Mouse (Mus musculus) heart, postnatal 0 days (tissue): ENCODE measurements around the gene Foxe3. TPM values are rescaled to one million over a fixed set of nuclear protein-coding genes. Genes with fewer than 3 reads are reported as not detected.

Experiments used
- ATAC-seq: fragments of 200-750 bp; cut with Nextera tagmentation; 2 replicates; pipeline ENCODE4 v1.8.0; 2017; ENCODE audit warnings: low read depth, moderate number of reproducible peaks, moderate library complexity; ENCODE audit not compliant: insufficient read depth
- DNase-seq: peaks from one replicate; pipeline ENCODE4 v3.0.0-alpha.2; 2016; ENCODE audit warnings: low spot score
- H3K27ac ChIP-seq: fragments of 300-500 bp; sonication (generic); 2 replicates; pipeline ENCODE4 v1.5.1; 2014; ENCODE audit warnings: low read depth, mild to moderate bottlenecking
- H3K27me3 ChIP-seq: fragments of 300-500 bp; sonication (generic); 2 replicates; pipeline ENCODE4 v1.6.1; 2014; ENCODE audit warnings: low read length, mixed read lengths; ENCODE audit not compliant: control insufficient read depth, insufficient read depth
- H3K36me3 ChIP-seq: fragments of 300-500 bp; sonication (generic); replicated peaks from 2 replicates; pipeline ENCODE4 v1.6.1; 2014; ENCODE audit warnings: low read length, mixed read lengths; ENCODE audit not compliant: control insufficient read depth, insufficient read depth
- H3K4me1 ChIP-seq: fragments of 300-500 bp; sonication (generic); 2 replicates; pipeline ENCODE4 v1.6.1; 2014; ENCODE audit warnings: antibody characterized with exemption; ENCODE audit not compliant: control insufficient read depth, insufficient read depth
- H3K4me2 ChIP-seq: fragments of 300-500 bp; sonication (generic); 2 replicates; pipeline ENCODE4 v1.6.1; 2014; ENCODE audit warnings: low read depth, mild to moderate bottlenecking, low read length, moderate library complexity
- H3K4me3 ChIP-seq: fragments of 300-500 bp; sonication (generic); 2 replicates; pipeline ENCODE4 v1.5.1; 2014; ENCODE audit warnings: low read depth, low read length
- H3K9ac ChIP-seq: fragments of 300-500 bp; sonication (generic); replicated peaks from 2 replicates; pipeline ENCODE4 v1.6.1; 2014; ENCODE audit warnings: low read depth, low read length, mixed read lengths
- H3K9me3 ChIP-seq: fragments of 300-500 bp; sonication (generic); replicated peaks from 2 replicates; pipeline ENCODE4 v1.6.1; 2016; ENCODE audit warnings: low read length; ENCODE audit not compliant: control insufficient read depth
- CTCF ChIP-seq: IDR thresholded peaks from 2 replicates; pipeline ENCODE4 v1.5.1; 2016; ENCODE audit warnings: antibody characterized with exemption, control low read depth, low read depth
- EP300 ChIP-seq: IDR thresholded peaks from 2 replicates; pipeline ENCODE4 v1.6.1; 2016; ENCODE audit warnings: antibody characterized with exemption, low read depth
- WGBS: fragments of 180-500 bp; shearing (Covaris S2); extraction: QIAGEN DNeasy Blood & Tissue Kit; methylation state at CpG from one replicate; pipeline ENCODE4 v1.1.7; 2014; 5-methylcytosine and 5-hydroxymethylcytosine counted together
- polyA plus RNA-seq: library from polyadenylated mRNA; unstranded; fragments of >200 nt; fragmentation: Nextera tagmentation; extraction: Ambion mirVana; gene quantifications from 2 replicates; pipeline ENCODE4 v1.2.1, GENCODE M21; 2015
- total RNA-seq: library from RNA; depleted of rRNA; stranded (reverse); fragments of >200 nt; gene quantifications from 2 replicates; pipeline ENCODE4 v1.2.3, GENCODE M21; 2014; ENCODE audit warnings: low replicate concordance

Foxe3 gene
- total and polyA plus RNA-seq, 2 experiments from 2014 or later, result not detected

- H3K27ac ChIP-seq, result no peak overlapping the region
- H3K9ac ChIP-seq, result no peak overlapping the region
- H3K9me3 ChIP-seq, result no peaks in the 10 kb centered on the region
- no peaks in the 10 kb centered on the region for H3K4me1 ChIP-seq
- ATAC-seq (no peak), DNase-seq (no peak)
- H3K27me3 ChIP-seq, result peaks cover 82% of the 10 kb centered on the region
- TF ChIP-seq CTCF (peak; percentile 40), EP300 (no peak)
- H3K36me3 ChIP-seq, result no peaks in the 10 kb centered on the region
- 7% methylated on average over 13 of the region's 13 CpGs for WGBS
- H3K4me3 ChIP-seq, result no peak overlapping the region
- H3K4me2 ChIP-seq, result no peak overlapping the region
Observed at GRCm38 (mm10) chr4:114913594-114913962, 12.2 kb downstream of the Foxe3 start.

GRCm38 (mm10) chr4:114912705-114913593 is 12.9 kb downstream of the Foxe3 start:
- Histone ChIP-seq H3K9me3 (no peaks in the 10 kb centered on the region), H3K27ac (no peak overlapping the region), H3K4me3 (no peak overlapping the region), H3K4me2 (no peak overlapping the region), H3K9ac (no peak overlapping the region), H3K4me1 (no peaks in the 10 kb centered on the region), H3K36me3 (no peaks in the 10 kb centered on the region), H3K27me3 (peaks cover 88% of the 10 kb centered on the region)
- ATAC-seq (no peak), DNase-seq (no peak)
- 11% methylated on average over 35 of the region's 35 CpGs for WGBS
- TF ChIP-seq EP300 (no peak), CTCF (no peak)

- no peak for DNase-seq
- Histone ChIP-seq H3K4me1 (no peaks in the 10 kb centered on the region), H3K36me3 (no peaks in the 10 kb centered on the region), H3K4me2 (peak overlapping the region; percentile 89), H3K9ac (0 out of 2 replicates have a peak overlapping the region, but pooled peaks have one; percentile 24), H3K9me3 (peaks cover 4% of the 10 kb centered on the region; the same call in 1 of the 2 replicates), H3K27me3 (peaks cover 97% of the 10 kb centered on the region), H3K4me3 (peak overlapping the region; percentile 65), H3K27ac (no peak overlapping the region)
- TF ChIP-seq CTCF (peak; percentile 50), EP300 (no peak)
- ATAC-seq, result no peak
- WGBS, result 4% methylated on average over 20 of the region's 20 CpGs
Observed at GRCm38 (mm10) chr4:114909602-114910484, 16.0 kb downstream of the Foxe3 start.

- peak within 1 kb of the TSS; percentile 65 for H3K4me3 ChIP-seq
- TF ChIP-seq CTCF (peak; percentile 74), EP300 (no peak)
- H3K27ac ChIP-seq, result 0 out of 2 replicates have a peak within 1 kb of the TSS, but pooled peaks have one; percentile 56
- WGBS, result under 1% methylated on average over 57 of the region's 64 CpGs
- H3K36me3 ChIP-seq, result no peaks in the 10 kb centered on the region
- DNase-seq, result peak; percentile 80
- ATAC-seq, result peak; percentile 92
- peaks cover 4% of the 10 kb centered on the region; the same call in 1 of the 2 replicates for H3K9me3 ChIP-seq
- peak within 1 kb of the TSS; percentile 41; the same call in 1 of the 2 replicates for H3K9ac ChIP-seq
- no peaks in the 10 kb centered on the region for H3K4me1 ChIP-seq
- H3K4me2 ChIP-seq, result peak within 1 kb of the TSS; percentile 89
- H3K27me3 ChIP-seq, result peaks cover 97% of the 10 kb centered on the region
Observed at GRCm38 (mm10) chr4:114908829-114909601, 16.8 kb downstream of the Foxe3 start, which contains the start of gene Foxd2. Foxd2 (minus strand) TSS chr4:114908873.
